Mouse (Mus musculus) cerebellum, postnatal 4 days (tissue): ENCODE results near the gene Ttyh1.

ENCODE experiments used
- DNase-seq, 2 experiments: peaks; one replicate each; pipeline ENCODE4 v3.0.0; 2022; ENCODE audit warnings: low spot score in 2 of 2, mixed read lengths in 1 of 2

Gene Ttyh1

GRCm38 (mm10) chr7:4122783-4123182 lies 3.6 kb downstream of the Ttyh1 start:
- no peak for DNase-seq

- peak; percentile 49 to 78 for DNase-seq
Measured at GRCm38 (mm10) chr7:4123732-4124131, 4.5 kb downstream of the Ttyh1 start.

DNA sequence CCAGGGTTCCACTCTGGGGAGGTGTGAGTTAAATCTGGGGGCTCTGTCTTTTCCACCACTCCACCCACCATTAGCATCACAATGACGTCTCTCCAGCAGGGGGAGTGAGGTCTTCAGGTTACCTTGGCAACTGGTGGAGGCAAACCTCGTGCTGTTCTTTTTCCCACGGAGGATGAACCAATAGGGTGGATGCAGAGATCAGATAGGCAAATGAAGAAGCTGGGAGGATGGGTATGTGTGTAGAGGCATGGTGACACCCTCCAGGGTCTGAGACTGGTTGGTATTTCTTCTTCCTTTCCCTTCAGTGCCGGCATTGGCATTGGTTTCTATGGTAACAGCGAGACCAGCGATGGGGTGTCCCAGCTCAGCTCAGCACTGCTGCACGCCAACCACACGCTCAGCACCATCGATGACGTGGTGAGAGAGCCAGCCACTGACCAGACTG lies 5.1 kb downstream of the Ttyh1 start:
- DNase-seq = peak in 1 of 2 experiments; percentile 74

DNA sequence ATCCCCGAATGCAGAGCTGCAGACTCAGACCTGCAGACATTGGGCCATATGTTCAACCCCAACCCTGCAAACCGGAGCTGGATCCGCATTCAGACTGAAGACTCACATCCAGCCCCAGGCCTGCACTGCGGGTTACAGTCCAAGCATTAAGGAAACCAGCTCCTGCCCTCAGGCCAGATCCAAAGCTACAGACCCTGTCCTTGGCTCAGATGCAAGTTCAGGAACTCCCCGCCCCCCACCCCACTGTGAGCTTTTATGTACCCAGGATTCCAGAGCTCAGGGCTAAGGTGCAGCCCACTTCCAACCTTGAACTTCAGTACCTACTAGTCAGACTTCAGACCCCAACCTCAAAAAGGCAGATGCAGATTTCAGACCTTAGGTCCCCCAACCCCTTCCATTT lies 5.6 kb downstream of the Ttyh1 start:
- no peak for DNase-seq

DNA sequence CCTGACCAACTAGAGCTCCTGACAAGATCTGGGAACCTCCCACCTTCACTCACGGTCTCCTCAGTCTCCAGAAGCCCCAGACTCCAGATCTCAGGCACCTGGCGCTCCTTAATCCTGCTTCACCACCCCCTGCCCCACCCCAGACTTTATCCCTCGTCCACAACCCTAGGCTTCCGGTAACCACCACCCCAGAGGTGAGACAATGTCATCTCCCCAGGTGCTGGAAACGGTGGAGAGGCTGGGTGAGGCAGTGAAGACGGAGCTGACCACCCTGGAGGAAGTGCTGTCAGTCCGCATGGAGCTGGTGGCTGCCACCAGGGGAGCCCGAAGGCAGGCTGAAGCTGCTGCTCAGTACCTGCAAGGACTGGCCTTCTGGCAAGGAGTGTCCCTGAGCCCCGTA lies 6.1 kb downstream of the Ttyh1 start:
- DNase-seq = no peak

GRCm38 (mm10) chr7:4126992-4127785 lies 8.0 kb downstream of the Ttyh1 start:
- no peak for DNase-seq

GRCm38 (mm10) chr7:4127894-4128293 lies 8.7 kb downstream of the Ttyh1 start:
- no peak for DNase-seq

- DNase-seq = no peak
Measured at GRCm38 (mm10) chr7:4128860-4129259, 9.7 kb downstream of the Ttyh1 start.

DNA sequence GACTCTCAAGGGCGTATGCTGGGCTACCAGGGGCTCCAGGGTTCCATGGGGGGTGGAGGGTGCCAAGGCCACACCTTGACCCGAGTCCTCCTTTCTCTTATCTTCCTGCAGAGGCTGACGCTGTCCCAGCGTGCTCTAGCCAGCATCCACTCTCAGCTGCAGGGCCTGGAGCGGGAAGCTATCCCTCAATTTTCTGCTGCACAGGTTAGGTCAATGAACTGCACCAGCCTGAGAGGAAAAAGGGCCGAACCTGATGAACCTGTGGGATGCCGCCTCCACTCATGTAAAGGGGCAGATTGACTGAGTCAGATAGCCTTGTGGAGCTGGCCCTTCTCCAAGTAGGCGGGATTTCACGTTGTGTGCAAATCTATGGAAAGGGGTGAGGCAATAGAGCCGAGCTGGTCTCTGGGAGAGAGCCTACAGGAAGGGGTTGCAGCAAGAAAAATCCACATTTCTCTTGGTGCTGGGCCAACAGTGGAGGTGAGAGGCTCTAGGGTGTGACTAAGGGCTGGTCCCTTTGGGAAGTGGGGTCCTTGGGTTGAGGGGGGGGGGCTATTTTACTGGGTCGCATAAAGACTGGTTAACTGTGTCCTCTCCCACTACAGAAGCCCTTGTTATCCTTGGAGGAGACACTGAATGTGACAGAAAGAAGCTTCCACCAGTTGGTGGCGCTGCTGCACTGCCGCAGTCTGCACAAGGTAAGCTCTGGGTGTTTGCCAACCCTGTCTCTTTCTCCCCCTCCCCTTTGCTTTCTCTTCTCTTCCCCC lies 11.7 kb downstream of the Ttyh1 start:
- peak; percentile 86 to 91 for DNase-seq

DNA sequence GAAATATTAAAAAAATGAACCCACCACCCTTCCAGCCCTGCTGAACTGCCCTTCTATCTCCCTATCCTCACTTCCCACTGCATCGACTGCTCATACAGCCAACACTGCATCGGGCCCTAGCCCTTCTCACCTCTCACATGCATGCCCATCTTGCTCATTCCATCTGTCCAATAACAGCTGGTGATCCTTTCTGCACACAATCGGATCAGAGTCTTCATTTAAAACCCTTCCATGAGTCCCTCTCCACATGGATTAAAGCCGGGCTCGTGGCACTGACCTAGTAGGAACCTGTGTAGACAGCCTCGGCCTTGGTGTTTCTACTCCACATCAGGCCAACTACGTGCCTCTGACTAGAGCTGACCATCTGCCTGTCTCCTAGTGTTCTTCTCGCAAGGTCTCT lies 12.8 kb downstream of the Ttyh1 start:
- DNase-seq = no peak

DNA sequence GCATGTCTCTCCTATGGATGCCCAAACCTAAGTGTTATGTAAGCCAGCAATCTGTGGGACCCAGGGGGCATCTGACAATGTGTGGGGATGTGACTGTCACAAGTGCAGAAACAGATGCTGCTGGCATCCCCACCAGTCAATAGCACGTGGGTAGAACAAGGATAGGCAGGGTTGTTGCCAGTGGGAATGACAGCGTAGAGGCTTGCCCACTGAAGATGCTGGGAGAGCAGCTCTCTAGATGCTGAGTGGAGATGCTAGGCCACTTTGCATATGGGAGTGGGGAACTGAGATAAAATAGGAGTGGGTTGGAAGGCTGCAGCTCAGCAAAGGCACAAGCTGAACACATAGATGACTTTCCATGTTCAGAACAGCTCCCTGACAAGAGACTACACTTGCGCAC lies 13.4 kb downstream of the Ttyh1 start:
- no peak for DNase-seq

- no peak for DNase-seq
Measured at GRCm38 (mm10) chr7:4132998-4133397, 13.8 kb downstream of the Ttyh1 start.

DNA sequence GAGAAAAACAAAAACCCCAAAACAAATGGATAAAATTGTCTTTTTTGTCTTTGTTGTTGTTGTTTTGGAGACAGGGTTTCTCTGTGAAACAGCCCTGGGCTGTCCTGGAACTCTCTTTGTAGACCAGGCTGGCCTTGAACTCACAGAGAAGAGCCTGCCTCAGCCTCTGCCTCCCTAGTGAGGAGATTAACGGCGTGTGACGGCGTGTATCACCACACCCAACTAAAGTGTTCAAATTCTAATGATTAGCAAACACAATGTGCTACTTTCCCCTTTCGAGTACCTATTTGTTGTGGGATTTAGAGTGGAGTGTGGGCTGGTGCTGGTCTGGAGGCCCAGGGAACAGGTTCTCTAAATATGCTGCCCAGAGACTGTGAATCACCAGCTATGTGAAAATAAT lies 15.7 kb downstream of the Ttyh1 start:
- peak in 1 of 2 experiments; percentile 12 for DNase-seq

DNA sequence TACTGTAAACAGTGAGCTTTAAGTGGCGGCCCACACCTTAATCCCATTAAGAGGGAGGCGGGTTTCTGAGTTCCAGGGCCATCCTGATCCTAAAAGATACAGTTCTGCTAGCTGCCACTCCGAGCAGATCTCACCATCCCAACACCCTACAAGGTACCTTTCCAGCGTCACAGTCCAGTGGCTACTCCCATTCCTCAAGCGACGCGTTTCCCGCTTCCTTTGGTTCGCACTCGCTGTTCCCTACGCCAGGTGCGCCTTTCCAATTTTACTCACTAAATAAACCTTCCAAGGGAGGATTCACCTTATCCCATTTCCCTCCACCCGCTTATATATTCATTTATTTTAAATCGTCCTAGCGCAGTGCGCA lies 17.2 kb downstream of the Ttyh1 start:
- DNase-seq = no peak

GRCm38 (mm10) chr7:4136771-4137531 lies 17.7 kb downstream of the Ttyh1 start, which contains the start of gene Leng8:
Leng8 (plus strand) TSS chr7:4137039.
- peak; percentile 97 to 98 for DNase-seq

DNA sequence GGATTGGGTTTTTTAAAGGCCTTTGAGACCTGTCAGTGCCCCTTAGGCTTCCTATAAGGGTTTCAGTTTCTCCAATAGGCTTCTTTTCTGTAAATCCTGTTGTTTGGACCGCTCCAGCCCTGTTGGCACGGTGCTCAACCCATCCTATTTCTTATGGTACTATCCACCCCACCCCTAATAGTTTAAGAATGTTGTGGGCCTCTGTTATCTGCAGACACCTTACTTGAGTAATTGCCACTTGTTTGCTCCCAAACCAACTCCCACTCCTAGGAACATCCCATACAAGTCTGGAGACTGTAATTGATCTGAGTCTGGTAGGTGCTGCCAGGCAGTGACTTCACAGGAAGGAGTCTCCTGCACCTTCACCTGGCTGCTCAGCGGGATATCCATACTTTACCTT lies 18.5 kb downstream of the Ttyh1 start:
- DNase-seq = no peak

DNA sequence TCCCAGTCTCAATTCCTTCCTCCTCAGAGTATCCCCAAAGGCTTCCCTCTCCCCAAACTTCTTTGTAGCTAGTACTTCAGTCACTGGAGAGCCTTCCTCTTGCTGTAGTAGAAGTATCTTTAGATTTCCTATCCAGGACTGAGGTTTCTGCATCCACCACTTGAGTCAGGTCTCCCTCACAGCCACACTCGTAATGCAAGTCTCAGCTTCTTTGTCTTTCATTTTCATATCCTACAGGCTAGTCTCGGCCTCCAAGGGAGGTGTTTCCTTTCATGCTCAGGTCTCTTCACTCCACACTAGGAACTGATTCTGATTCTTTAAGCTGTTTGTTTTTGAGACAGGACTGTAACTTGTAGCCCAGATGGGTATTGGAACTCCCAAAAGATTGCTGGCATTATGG lies 19.0 kb downstream of the Ttyh1 start:
- no peak for DNase-seq

DNA sequence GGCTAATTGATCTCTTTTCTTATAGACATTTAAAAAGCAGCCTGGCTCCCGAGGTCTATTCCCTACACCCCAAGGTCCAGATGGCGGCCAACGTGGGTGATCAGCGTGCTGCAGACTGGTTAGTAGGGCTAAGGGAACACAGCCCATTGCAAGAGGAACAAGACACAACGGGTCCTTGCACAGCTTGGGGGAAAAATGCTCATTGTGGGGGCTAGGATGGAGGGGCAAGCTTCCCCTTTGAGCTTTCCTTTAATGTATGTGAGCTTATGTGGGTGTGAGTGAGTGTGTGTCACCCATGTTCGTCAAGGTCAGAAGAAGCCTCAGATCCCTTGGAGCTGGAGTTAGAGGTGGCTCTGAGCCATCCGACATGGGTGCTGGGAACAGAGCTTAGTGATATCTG lies 19.5 kb downstream of the Ttyh1 start:
- no peak for DNase-seq

- no peak for DNase-seq
Measured at GRCm38 (mm10) chr7:4139391-4139790, 20.2 kb downstream of the Ttyh1 start.

DNA sequence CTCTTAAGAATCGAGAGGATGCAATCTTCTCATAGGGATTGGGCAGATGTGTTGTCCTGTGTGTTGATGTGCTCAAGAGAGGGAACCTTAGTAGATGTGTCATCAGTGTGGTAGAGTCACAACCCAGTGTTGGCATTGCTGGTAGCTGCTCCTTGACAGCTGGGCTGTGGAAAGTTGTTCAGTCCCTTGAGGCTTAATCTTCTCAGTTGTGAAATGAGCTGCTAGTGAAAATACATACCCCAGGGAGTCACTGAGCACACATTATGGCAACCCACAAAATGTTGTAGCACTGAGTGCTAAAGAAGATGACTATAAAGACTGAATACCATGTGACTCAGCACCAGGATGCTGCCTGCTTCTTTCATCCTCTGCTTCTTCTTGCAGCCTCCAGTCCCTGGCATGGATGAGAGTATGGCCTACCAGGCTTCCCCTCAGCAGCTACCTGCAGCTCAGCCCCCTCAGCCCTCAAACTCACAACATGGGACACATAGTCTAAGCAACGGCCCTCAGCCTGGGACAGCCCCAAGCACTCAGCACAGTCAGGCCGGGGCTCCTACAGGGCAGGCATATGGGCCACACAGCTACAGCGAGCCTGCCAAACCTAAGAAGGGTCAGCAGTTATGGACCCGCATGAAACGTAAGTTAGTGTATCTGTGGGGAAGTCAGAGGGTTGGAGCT lies 22.6 kb downstream of the Ttyh1 start:
- DNase-seq = no peak

DNA sequence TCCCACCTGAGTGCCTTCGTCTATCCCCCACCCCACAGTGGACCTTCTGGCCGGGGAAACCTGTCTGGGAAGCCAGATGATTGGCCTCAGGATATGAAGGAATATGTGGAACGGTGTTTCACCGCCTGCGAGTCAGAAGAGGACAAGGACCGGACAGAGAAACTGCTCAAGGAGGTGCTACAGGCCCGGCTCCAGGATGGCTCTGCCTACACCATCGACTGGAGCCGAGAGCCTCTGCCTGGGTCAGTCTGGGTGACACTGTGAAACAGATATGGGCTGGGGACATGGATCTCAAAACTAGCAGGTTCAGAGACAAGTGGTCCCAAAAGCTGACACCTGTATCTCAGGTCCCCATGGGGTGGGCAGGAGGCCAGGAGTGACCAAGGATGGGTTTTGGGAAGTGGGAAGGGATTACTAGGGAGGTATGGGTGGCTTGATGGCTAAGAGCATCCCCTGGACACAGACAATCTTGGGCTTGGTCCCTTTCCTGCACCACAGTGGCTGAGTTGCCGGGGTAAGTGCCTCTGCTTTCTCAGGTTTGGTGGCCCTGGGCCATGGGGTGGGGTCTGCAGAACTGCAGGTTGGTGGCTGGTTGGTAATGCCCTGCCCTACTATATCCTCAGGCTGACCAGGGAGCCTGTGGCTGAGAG lies 23.7 kb downstream of the Ttyh1 start:
- DNase-seq = no peak
